Mouse (Mus musculus) midbrain, postnatal 0 days (tissue): ENCODE results near the gene Scaf1. TPM values are rescaled to one million over a fixed set of nuclear protein-coding genes. Genes with fewer than 3 reads are reported as not detected.
A peak's percentile ranks its signal among the peaks of the same experiment; 100 is the strongest.

Source experiments
- ATAC-seq: fragments of 200-750 bp; cut with Nextera tagmentation; 2 replicates; pipeline ENCODE4 v1.8.0; 2017; ENCODE audit warnings: moderate number of reproducible peaks, mild to moderate bottlenecking, moderate TSS enrichment, moderate library complexity; ENCODE audit not compliant: low FRiP score
- DNase-seq: peaks from one replicate; pipeline ENCODE4 v3.0.0-alpha.2; 2015; ENCODE audit warnings: low spot score
- H3K27ac ChIP-seq: fragments of 300-500 bp; sonication (generic); 2 replicates; pipeline ENCODE4 v1.5.1; 2014; ENCODE audit warnings: low read depth, mild to moderate bottlenecking, low read length, mixed read lengths
- H3K27me3 ChIP-seq: fragments of 300-500 bp; sonication (generic); 2 replicates; pipeline ENCODE4 v1.6.1; 2014; ENCODE audit warnings: low read length, control low read depth, mixed read lengths; ENCODE audit not compliant: insufficient read depth
- H3K36me3 ChIP-seq: fragments of 300-500 bp; sonication (generic); 2 replicates; pipeline ENCODE4 v1.6.1; 2014; ENCODE audit warnings: low read length, control low read depth, mixed read lengths; ENCODE audit not compliant: insufficient read depth
- H3K4me1 ChIP-seq: fragments of 300-500 bp; sonication (generic); 2 replicates; pipeline ENCODE4 v1.6.1; 2014; ENCODE audit warnings: mild to moderate bottlenecking, control low read depth, antibody characterized with exemption, low read length, mixed read lengths; ENCODE audit not compliant: insufficient read depth
- H3K4me2 ChIP-seq: fragments of 300-500 bp; sonication (generic); 2 replicates; pipeline ENCODE4 v1.6.1; 2014; ENCODE audit warnings: low read depth, mild to moderate bottlenecking, low read length, mixed read lengths; ENCODE audit not compliant: poor library complexity, severe bottlenecking
- H3K4me3 ChIP-seq: fragments of 300-500 bp; sonication (generic); 2 replicates; pipeline ENCODE4 v1.5.1; 2014; ENCODE audit warnings: low read depth, mild to moderate bottlenecking, low read length, moderate library complexity
- H3K9ac ChIP-seq: fragments of 300-500 bp; sonication (generic); replicated peaks from 2 replicates; pipeline ENCODE4 v1.6.1; 2014; ENCODE audit warnings: mild to moderate bottlenecking, low read length, moderate library complexity, mixed read lengths; ENCODE audit not compliant: poor library complexity, severe bottlenecking
- H3K9me3 ChIP-seq: fragments of 300-500 bp; sonication (generic); 2 replicates; pipeline ENCODE4 v1.6.1; 2016; ENCODE audit warnings: low read length, control low read depth
- CTCF ChIP-seq: IDR thresholded peaks from 2 replicates; pipeline ENCODE4 v1.5.1; 2016; ENCODE audit warnings: antibody characterized with exemption, mild to moderate bottlenecking
- WGBS: fragments of 180-500 bp; shearing (Covaris S2); extraction: QIAGEN DNeasy Blood & Tissue Kit; methylation state at CpG from one replicate; pipeline ENCODE4 v1.1.7; 2014; 5-methylcytosine and 5-hydroxymethylcytosine counted together
- polyA plus RNA-seq: library from polyadenylated mRNA; unstranded; fragments of >200 nt; fragmentation: Nextera tagmentation; extraction: Ambion mirVana; gene quantifications from 2 replicates; pipeline ENCODE4 v1.2.1, GENCODE M21; 2015
- total RNA-seq: library from RNA; depleted of rRNA; stranded (reverse); fragments of >200 nt; gene quantifications from 2 replicates; pipeline ENCODE4 v1.2.3, GENCODE M21; 2014

The Scaf1 gene
- total and polyA plus RNA-seq, 2 experiments from 2014 or later, result 53.3 to 90.9 TPM

- no peak overlapping the region for H3K4me2 ChIP-seq
- no peak overlapping the region for H3K4me3 ChIP-seq
- ATAC-seq (no peak), DNase-seq (no peak)
- no peak overlapping the region for H3K27ac ChIP-seq
- H3K27me3 ChIP-seq, result no peaks in the 10 kb centered on the region
- 69% methylated on average over 7 of the region's 7 CpGs for WGBS
- H3K9me3 ChIP-seq, result no peaks in the 10 kb centered on the region
- peaks cover 86% of the 10 kb centered on the region for H3K36me3 ChIP-seq
- H3K4me1 ChIP-seq, result no peaks in the 10 kb centered on the region
- no peak overlapping the region for H3K9ac ChIP-seq
- peak; percentile 79 for TF ChIP-seq CTCF
Observed at GRCm38 (mm10) chr7:45037720-45038361, 21.7 kb upstream of the Scaf1 start.

- 90% methylated on average over 11 of the region's 11 CpGs for whole genome bisulfite sequencing
- H3K36me3 ChIP-seq, result peaks cover 82% of the 10 kb centered on the region
- ATAC-seq (no peak), DNase-seq (no peak)
- H3K27ac ChIP-seq, result no peak overlapping the region
- TF ChIP-seq CTCF, result no peak
- H3K9ac ChIP-seq, result no peak overlapping the region
- no peaks in the 10 kb centered on the region for H3K4me1 ChIP-seq
- no peaks in the 10 kb centered on the region for H3K27me3 ChIP-seq
- no peaks in the 10 kb centered on the region for H3K9me3 ChIP-seq
- H3K4me2 ChIP-seq, result no peak overlapping the region
- H3K4me3 ChIP-seq, result no peak overlapping the region
Observed at GRCm38 (mm10) chr7:45036702-45037101, 20.5 kb upstream of the Scaf1 start.

GRCm38 (mm10) chr7:45035631-45036030, 19.5 kb upstream of the Scaf1 start:
- no peak overlapping the region for H3K9ac ChIP-seq
- H3K4me1 ChIP-seq, result no peaks in the 10 kb centered on the region
- no peak for DNase-seq
- H3K9me3 ChIP-seq, result no peaks in the 10 kb centered on the region
- no peak overlapping the region for H3K27ac ChIP-seq
- H3K4me2 ChIP-seq, result no peak overlapping the region
- peaks cover 82% of the 10 kb centered on the region for H3K36me3 ChIP-seq
- 94% methylated on average over 3 of the region's 3 CpGs for WGBS
- H3K4me3 ChIP-seq, result no peak overlapping the region
- TF ChIP-seq CTCF, result no peak
- no peak for ATAC-seq
- no peaks in the 10 kb centered on the region for H3K27me3 ChIP-seq

GRCm38 (mm10) chr7:45033722-45034359, 17.7 kb upstream of the Scaf1 start:
- no peak for TF ChIP-seq CTCF
- H3K36me3 ChIP-seq, result peaks cover 89% of the 10 kb centered on the region
- no peaks in the 10 kb centered on the region for H3K27me3 ChIP-seq
- H3K4me2 ChIP-seq, result no peak overlapping the region
- H3K27ac ChIP-seq, result no peak overlapping the region
- DNase-seq, result no peak
- no peaks in the 10 kb centered on the region for H3K4me1 ChIP-seq
- no peak overlapping the region for H3K9ac ChIP-seq
- H3K4me3 ChIP-seq, result no peak overlapping the region
- 96% methylated on average over 19 of the region's 19 CpGs for WGBS
- no peak for ATAC-seq
- H3K9me3 ChIP-seq, result no peaks in the 10 kb centered on the region

GRCm38 (mm10) chr7:45030857-45031256, 14.7 kb upstream of the Scaf1 start:
- TF ChIP-seq CTCF, result no peak
- Histone ChIP-seq H3K4me2 (no peak overlapping the region), H3K4me3 (no peak overlapping the region), H3K4me1 (peaks cover 3% of the 10 kb centered on the region; the same call in 1 of the 2 replicates), H3K27ac (no peak overlapping the region), H3K36me3 (peaks cover 82% of the 10 kb centered on the region), H3K27me3 (no peaks in the 10 kb centered on the region), H3K9me3 (no peaks in the 10 kb centered on the region), H3K9ac (no peak overlapping the region)
- ATAC-seq, result no peak
- no peak for DNase-seq
- WGBS, result 96% methylated on average over 8 of the region's 8 CpGs

GRCm38 (mm10) chr7:45029995-45030394, 13.8 kb upstream of the Scaf1 start:
- DNase-seq, result no peak
- no peak for ATAC-seq
- no peak overlapping the region for H3K9ac ChIP-seq
- H3K4me3 ChIP-seq, result no peak overlapping the region
- H3K27me3 ChIP-seq, result no peaks in the 10 kb centered on the region
- peaks cover 74% of the 10 kb centered on the region for H3K36me3 ChIP-seq
- no peak overlapping the region for H3K27ac ChIP-seq
- no peak overlapping the region for H3K4me2 ChIP-seq
- no peak for TF ChIP-seq CTCF
- H3K9me3 ChIP-seq, result no peaks in the 10 kb centered on the region
- WGBS, result 90% methylated on average over 6 of the region's 6 CpGs
- peaks cover 3% of the 10 kb centered on the region; the same call in 1 of the 2 replicates for H3K4me1 ChIP-seq
